Mouse (Mus musculus): ENCODE data around the gene Epop. TPM values are rescaled to one million over a fixed set of nuclear protein-coding genes. Genes with fewer than 3 reads are reported as not detected.

The Epop gene
- polyA plus RNA-seq, 1 experiment from 2014 or later, result 12.5 TPM

DNA sequence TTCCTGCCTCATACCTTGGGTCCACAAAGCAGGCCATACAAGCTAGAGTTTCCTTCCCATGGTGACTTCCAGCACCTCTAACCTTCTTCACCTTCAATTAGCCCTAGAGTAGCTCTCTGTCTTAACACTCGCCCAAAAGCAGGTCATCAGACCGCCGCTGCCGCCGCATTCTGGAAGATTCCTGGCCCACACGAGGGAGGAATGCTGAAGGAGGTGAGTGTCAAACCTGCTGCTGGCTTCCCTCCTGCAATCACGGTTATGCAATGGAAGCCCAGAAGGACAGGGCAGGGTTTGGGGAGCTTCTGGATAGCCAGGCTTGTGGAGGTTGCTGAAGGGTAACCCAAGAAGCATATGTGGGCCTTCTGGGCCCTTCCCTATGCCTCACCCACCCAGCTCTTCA is 45.0 kb downstream of the Epop start:
- H3K4me1 ChIP-seq (ENCODE audit: control insufficient read depth, insufficient read depth, low read length), result no peaks in the 10 kb centered on the region
- H3K27me3 ChIP-seq (ENCODE audit: control insufficient read depth, insufficient read depth, low read length), result no peaks in the 10 kb centered on the region
- no peak overlapping the region for H3K4me3 ChIP-seq (ENCODE audit: low read depth, low read length)
- DNase-seq (ENCODE audit: low spot score) (no peak), ATAC-seq (ENCODE audit: insufficient number of reproducible peaks, low FRiP score, low TSS enrichment, low read depth) (no peak)
- WGBS, result 76% methylated on average over 7 of the region's 7 CpGs
- no peaks in the 10 kb centered on the region for H3K36me3 ChIP-seq (ENCODE audit: control insufficient read depth, insufficient read depth, low read length)
- H3K27ac ChIP-seq (replicated peaks; ENCODE audit: low read depth, low read length), result no peak overlapping the region
- H3K9me3 ChIP-seq (ENCODE audit: control insufficient read depth, low read length), result no peaks in the 10 kb centered on the region
- no peak overlapping the region for H3K9ac ChIP-seq (ENCODE audit: low read length)
- no peak overlapping the region for H3K4me2 ChIP-seq (ENCODE audit: low read depth, severe bottlenecking)

DNA sequence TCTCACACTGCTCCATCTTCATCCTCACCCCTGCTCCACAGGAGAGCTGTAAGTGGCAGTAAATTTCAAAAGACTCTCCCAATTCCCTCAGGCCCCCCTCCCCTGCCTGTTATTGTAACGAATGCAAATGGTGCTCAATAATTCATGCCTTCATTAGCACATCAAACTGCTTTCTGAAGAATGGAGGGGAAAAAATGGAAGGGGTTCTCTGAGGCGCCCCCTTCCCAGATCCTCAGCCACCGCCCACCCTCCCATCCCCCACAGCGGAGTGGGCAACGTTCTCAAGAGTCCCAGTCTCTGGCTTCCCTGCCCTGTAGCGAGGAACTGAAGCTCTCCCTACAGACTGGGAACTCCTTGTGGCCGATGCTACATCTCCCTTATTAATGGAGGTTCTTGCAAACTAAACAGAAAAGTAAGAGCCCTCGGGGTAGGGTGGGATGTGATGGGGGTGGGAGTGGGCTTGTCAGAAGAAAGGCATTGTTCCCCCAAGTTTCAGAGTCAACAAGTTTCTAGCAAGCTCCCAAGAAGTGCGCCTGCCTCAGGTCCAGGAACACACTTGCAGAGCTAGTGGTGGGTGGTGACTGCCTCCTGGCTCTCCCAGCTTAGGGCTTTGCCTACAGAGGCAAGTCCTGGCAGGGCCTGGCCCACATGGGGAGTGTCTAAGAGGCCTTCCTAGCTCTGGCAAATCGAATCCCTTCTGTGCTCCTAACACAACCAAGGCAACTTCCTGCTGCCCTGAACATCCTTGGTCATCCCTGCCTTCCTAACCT is 50.2 kb downstream of the Epop start:
- ATAC-seq (ENCODE audit: insufficient number of reproducible peaks, low FRiP score, low TSS enrichment, low read depth) (no peak), DNase-seq (ENCODE audit: low spot score) (no peak)
- H3K4me2 ChIP-seq (ENCODE audit: low read depth, severe bottlenecking), result no peak overlapping the region
- WGBS, result 11% methylated on average over 10 of the region's 10 CpGs
- no peak overlapping the region for H3K9ac ChIP-seq (ENCODE audit: low read length)
- H3K4me3 ChIP-seq (ENCODE audit: low read depth, low read length), result no peak overlapping the region
- H3K36me3 ChIP-seq (ENCODE audit: control insufficient read depth, insufficient read depth, low read length), result no peaks in the 10 kb centered on the region
- peaks cover 4% of the 10 kb centered on the region for H3K4me1 ChIP-seq (ENCODE audit: control insufficient read depth, insufficient read depth, low read length)
- peaks cover 15% of the 10 kb centered on the region for H3K27me3 ChIP-seq (ENCODE audit: control insufficient read depth, insufficient read depth, low read length)
- H3K27ac ChIP-seq (replicated peaks; ENCODE audit: low read depth, low read length), result no peak overlapping the region
- no peaks in the 10 kb centered on the region for H3K9me3 ChIP-seq (ENCODE audit: control insufficient read depth, low read length)

DNA sequence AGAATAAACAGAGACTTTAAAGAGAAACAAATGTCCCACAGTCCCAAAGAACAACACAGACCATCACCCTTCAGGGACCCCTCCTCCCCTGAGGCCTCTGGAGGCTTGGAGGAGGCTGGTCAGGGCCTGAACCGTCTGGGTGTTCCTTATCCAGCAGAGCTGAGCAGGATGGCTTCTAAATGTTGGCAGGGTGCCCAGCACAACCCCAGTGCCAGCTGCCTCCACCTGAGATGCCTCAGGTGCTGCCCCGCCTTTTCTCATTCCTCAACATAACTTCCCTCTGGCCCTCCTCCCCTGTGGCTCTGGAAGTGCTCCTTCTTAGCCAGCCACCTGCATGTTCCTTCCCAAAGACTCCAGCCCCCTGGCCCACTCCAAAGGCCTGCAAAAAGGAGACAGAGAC is 51.2 kb downstream of the Epop start:
- Histone ChIP-seq H3K27me3 (ENCODE audit: control insufficient read depth, insufficient read depth, low read length) (peaks cover 25% of the 10 kb centered on the region), H3K4me3 (ENCODE audit: low read depth, low read length) (no peak overlapping the region), H3K4me1 (ENCODE audit: control insufficient read depth, insufficient read depth, low read length) (peaks cover 10% of the 10 kb centered on the region), H3K9me3 (ENCODE audit: control insufficient read depth, low read length) (no peaks in the 10 kb centered on the region), H3K36me3 (ENCODE audit: control insufficient read depth, insufficient read depth, low read length) (no peaks in the 10 kb centered on the region), H3K9ac (ENCODE audit: low read length) (no peak overlapping the region), H3K27ac (replicated peaks; ENCODE audit: low read depth, low read length) (no peak overlapping the region), H3K4me2 (ENCODE audit: low read depth, severe bottlenecking) (no peak overlapping the region)
- no peak for DNase-seq (ENCODE audit: low spot score)
- 38% methylated on average over 2 of the region's 2 CpGs for WGBS
- ATAC-seq (ENCODE audit: insufficient number of reproducible peaks, low FRiP score, low TSS enrichment, low read depth), result no peak

Small RNAs within 50 kb of the gene (microRNA-seq; reads per million reads assigned to microRNA genes)
- gene Gm24158, result 0.92 reads per million
- not detected for gene Mir6927

Other genes starting within 250 kb of the Epop start
- 3.8 and 4.2 TPM in 2 replicates for gene Arhgap23, start 214.2 kb downstream of the Epop start, polyA plus RNA-seq (2014; fragmentation: Nextera tagmentation; extraction: Ambion mirVana)
- gene 4933428G20Rik, start 129.4 kb downstream of the Epop start, polyA plus RNA-seq (2014; fragmentation: Nextera tagmentation; extraction: Ambion mirVana), result 0.13 TPM in 1 of 2 replicates, not detected in the other
- gene Srcin1, start 53.5 kb downstream of the Epop start, polyA plus RNA-seq (2014; fragmentation: Nextera tagmentation; extraction: Ambion mirVana), result 0.28 and 0.34 TPM in 2 replicates
- gene Mllt6, start 33.7 kb upstream of the Epop start, polyA plus RNA-seq (2014; fragmentation: Nextera tagmentation; extraction: Ambion mirVana), result 4.0 and 4.1 TPM in 2 replicates
- 8.8 and 10.9 TPM in 2 replicates for gene Cisd3, start 56.1 kb upstream of the Epop start, polyA plus RNA-seq (2014; fragmentation: Nextera tagmentation; extraction: Ambion mirVana)
- gene Pcgf2, start 70.8 kb upstream of the Epop start, polyA plus RNA-seq (2014; fragmentation: Nextera tagmentation; extraction: Ambion mirVana), result 23.3 and 25.4 TPM in 2 replicates
- 546 and 550 TPM in 2 replicates for gene Psmb3, start 73.7 kb upstream of the Epop start, polyA plus RNA-seq (2014; fragmentation: Nextera tagmentation; extraction: Ambion mirVana)
- 1.9 and 2.1 TPM in 2 replicates for gene Pip4k2b, start 115.0 kb upstream of the Epop start, polyA plus RNA-seq (2014; fragmentation: Nextera tagmentation; extraction: Ambion mirVana)
- 15.4 and 18.3 TPM in 2 replicates for gene Cwc25, start 136.9 kb upstream of the Epop start, polyA plus RNA-seq (2014; fragmentation: Nextera tagmentation; extraction: Ambion mirVana)
- gene 1700001P01Rik, start 146.2 kb upstream of the Epop start, polyA plus RNA-seq (2014; fragmentation: Nextera tagmentation; extraction: Ambion mirVana), result not detected in 2 replicates
- gene Rpl23, start 152.7 kb upstream of the Epop start, polyA plus RNA-seq (2014; fragmentation: Nextera tagmentation; extraction: Ambion mirVana), result 576 and 600 TPM in 2 replicates
- gene Lasp1, start 169.3 kb upstream of the Epop start, polyA plus RNA-seq (2014; fragmentation: Nextera tagmentation; extraction: Ambion mirVana), result 79.9 and 80.5 TPM in 2 replicates
- 15.9 and 17.4 TPM in 2 replicates for gene B230217C12Rik, start 211.1 kb upstream of the Epop start, polyA plus RNA-seq (2014; fragmentation: Nextera tagmentation; extraction: Ambion mirVana)

All from limb, embryonic 11.5 days (tissue).